Mouse (Mus musculus): ENCODE measurements at regions not wholly inside any gene's neighbourhood (a gene's known extent, or its start where the extent isn't known, plus 50 kb on each side); places are given as distances from the start of the nearest gene placed in this dataset.

DNA sequence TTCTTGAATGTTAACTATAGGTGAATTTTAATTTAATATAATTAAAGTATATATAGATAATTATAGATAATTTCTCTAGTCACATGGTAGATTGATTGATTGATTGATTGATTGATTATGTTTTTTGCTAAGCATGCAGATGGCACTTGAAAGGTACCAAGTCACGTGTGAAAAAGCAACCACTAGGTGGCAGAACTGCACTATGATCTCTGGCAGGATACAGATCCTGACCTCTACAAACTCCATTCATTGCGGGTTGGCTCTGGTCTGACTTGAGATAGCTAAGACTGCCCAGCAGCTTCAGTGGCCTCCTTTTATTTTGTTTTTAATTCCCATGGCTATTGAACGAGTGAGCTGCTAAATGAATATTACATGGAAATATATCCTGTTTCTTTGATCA is 229.7 kb upstream of the Grm3 start:
- WGBS, result 19% methylated on average over 3 of the region's 3 CpGs
- Histone ChIP-seq H3K4me2 (no peak overlapping the region), H3K36me3 (no peaks in the 10 kb centered on the region), H3K4me3 (no peak overlapping the region), H3K9me3 (no peaks in the 10 kb centered on the region), H3K4me1 (no peaks in the 10 kb centered on the region), H3K27me3 (no peaks in the 10 kb centered on the region), H3K27ac (no peak overlapping the region), H3K9ac (no peak overlapping the region)
- ATAC-seq (ENCODE audit: borderline replicate concordance, extremely low read depth, low FRiP score, low TSS enrichment), result no peak

DNA sequence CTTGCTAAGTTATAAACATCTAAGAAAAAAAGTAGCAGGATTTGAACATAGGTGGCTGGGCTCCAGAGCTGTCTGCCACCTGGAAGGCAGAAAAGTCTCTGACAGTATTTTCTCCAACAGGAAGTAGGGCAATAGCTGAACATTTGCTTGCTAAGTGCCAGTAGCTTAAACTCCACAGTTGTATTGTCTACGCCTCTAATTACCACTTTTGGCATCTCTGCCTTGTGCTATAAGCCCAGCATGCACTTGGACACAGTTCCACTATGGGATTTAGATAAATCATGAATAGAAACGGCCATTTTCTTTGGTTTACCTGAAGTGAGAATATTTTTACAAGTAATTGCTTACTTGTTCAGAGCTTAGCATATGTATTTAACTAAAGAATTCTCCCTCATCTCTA is 213.8 kb upstream of the Grm3 start:
- WGBS, result 60% methylated on average over 2 of the region's 2 CpGs
- Histone ChIP-seq H3K27ac (no peak overlapping the region), H3K36me3 (no peaks in the 10 kb centered on the region), H3K9me3 (no peaks in the 10 kb centered on the region), H3K9ac (no peak overlapping the region), H3K4me2 (no peak overlapping the region), H3K4me3 (no peak overlapping the region), H3K27me3 (no peaks in the 10 kb centered on the region), H3K4me1 (no peaks in the 10 kb centered on the region)
- no peak for ATAC-seq (ENCODE audit: borderline replicate concordance, extremely low read depth, low FRiP score, low TSS enrichment)

DNA sequence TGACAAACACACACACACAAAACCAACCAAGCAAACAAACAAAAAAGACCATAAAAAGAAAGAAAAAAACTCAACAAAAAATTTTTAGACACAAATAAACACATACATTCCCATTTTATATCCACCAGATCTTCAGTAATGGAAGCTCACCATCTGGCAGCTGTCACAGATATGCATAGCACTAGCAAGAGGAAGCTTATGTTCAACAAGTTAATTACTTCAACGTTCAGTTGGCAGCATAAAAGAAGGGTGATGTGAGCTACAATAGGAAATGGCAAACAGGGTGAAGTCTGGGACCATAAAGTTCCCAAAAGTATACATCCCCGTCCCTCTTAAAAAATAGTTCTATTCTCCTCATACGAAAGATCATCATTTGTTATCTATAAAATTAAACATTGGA is 188.0 kb upstream of the Grm3 start:
- Histone ChIP-seq H3K27me3 (no peaks in the 10 kb centered on the region), H3K4me2 (no peak overlapping the region), H3K9me3 (no peaks in the 10 kb centered on the region), H3K4me3 (no peak overlapping the region), H3K9ac (no peak overlapping the region), H3K4me1 (no peaks in the 10 kb centered on the region), H3K36me3 (no peaks in the 10 kb centered on the region), H3K27ac (no peak overlapping the region)
- no peak for ATAC-seq (ENCODE audit: borderline replicate concordance, extremely low read depth, low FRiP score, low TSS enrichment)
- 49% methylated on average over 3 of the region's 3 CpGs for WGBS

DNA sequence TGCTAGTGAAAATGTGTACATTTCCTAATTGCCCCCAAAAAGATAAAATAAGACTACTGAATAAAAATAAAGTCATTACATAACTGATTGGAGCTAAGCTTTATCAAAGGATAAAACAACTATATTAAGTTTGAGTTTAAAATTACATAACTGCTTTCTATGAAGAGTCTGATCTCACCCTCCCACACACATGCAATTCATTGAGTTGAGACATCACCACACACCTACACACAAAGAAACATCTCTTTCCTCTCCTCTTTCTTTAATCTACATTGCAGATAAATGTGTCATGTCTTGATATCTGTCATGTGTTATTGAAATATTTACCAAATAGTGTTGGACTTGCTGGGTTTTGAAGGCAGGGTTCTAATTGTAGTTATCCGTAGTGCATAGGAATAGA is 186.8 kb upstream of the Grm3 start:
- no peak overlapping the region for H3K27ac ChIP-seq
- no peak overlapping the region for H3K4me2 ChIP-seq
- H3K27me3 ChIP-seq, result no peaks in the 10 kb centered on the region
- H3K4me1 ChIP-seq, result no peaks in the 10 kb centered on the region
- H3K9ac ChIP-seq, result no peak overlapping the region
- no peak for ATAC-seq (ENCODE audit: borderline replicate concordance, extremely low read depth, low FRiP score, low TSS enrichment)
- no peaks in the 10 kb centered on the region for H3K36me3 ChIP-seq
- WGBS, result 58% methylated on average over 1 of the region's 1 CpGs
- no peaks in the 10 kb centered on the region for H3K9me3 ChIP-seq
- H3K4me3 ChIP-seq, result no peak overlapping the region

DNA sequence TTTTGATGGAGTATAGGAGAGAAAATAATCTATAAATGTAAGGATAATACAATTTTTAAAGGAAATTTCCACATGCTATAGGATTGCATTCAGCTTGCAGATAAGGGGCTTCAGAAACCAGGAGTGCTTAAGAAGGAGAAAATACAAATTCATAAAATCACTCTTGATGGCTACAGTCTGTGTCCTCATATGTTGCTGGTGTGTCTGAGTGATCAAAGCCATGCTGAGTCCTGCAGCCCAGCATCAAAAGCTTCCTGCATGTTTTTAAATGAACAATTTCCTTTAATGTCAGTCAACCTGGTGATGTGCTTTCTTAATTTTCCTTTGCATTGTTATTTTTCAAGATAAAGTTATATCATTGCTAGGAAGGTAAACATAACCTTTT is 186.1 kb upstream of the Grm3 start:
- Histone ChIP-seq H3K4me3 (no peak overlapping the region), H3K4me2 (no peak overlapping the region), H3K4me1 (no peaks in the 10 kb centered on the region), H3K27me3 (no peaks in the 10 kb centered on the region), H3K9me3 (no peaks in the 10 kb centered on the region), H3K36me3 (no peaks in the 10 kb centered on the region), H3K27ac (no peak overlapping the region), H3K9ac (no peak overlapping the region)
- no peak for ATAC-seq (ENCODE audit: borderline replicate concordance, extremely low read depth, low FRiP score, low TSS enrichment)

DNA sequence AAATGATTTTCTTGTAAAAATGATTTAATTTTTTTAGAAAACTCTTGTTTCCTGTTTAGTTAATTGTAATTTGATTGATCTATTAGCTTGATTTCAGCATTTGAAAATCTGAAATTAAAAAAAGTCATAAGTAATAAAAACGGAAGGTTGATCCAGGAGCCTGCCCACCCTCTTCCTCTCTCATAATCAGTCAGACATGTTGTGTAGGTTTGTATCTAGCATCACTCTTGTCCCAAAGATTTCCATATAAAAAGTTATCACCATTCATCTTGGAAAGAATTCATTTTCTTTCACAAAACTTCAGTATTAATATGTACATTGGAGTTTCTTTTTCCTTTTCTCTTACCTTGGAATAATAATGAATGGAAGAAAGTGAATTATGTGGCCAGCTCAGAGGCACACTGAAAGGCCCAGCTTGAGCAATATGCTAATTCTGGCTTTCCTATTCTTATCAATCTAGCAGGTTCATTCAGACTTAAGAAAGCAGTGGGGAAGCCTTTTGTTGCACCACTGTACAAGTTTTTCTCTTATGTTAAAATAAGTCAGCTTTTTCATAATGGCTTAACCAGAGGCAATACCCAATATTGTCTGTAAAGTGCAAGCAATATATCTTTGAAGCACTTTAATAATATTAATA is 185.6 kb upstream of the Grm3 start:
- H3K9ac ChIP-seq, result no peak overlapping the region
- WGBS, result 86% methylated on average over 1 of the region's 1 CpGs
- H3K9me3 ChIP-seq, result no peaks in the 10 kb centered on the region
- H3K4me2 ChIP-seq, result no peak overlapping the region
- H3K36me3 ChIP-seq, result no peaks in the 10 kb centered on the region
- H3K4me1 ChIP-seq, result no peaks in the 10 kb centered on the region
- no peaks in the 10 kb centered on the region for H3K27me3 ChIP-seq
- no peak overlapping the region for H3K27ac ChIP-seq
- no peak for ATAC-seq (ENCODE audit: borderline replicate concordance, extremely low read depth, low FRiP score, low TSS enrichment)
- no peak overlapping the region for H3K4me3 ChIP-seq

DNA sequence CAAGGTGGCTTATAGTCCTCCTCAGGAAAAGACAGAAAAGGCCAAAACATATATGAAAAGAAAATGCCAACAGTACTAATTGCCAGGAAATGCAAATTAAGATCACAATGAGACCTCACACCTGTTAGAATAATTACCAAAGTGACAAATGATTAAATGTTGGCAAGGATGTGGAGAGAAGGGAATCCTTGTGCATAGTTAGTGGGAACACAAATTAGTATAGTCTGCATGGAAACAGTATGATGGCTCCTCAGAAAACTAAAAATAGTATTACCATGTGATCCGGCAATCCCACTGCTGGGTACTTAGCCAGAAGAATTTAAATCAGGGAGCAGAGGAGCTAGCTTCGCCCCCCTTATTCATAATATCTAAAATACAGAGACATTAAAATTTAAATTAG is 170.3 kb upstream of the Grm3 start:
- no peak overlapping the region for H3K27ac ChIP-seq
- no peak for ATAC-seq (ENCODE audit: borderline replicate concordance, extremely low read depth, low FRiP score, low TSS enrichment)
- 79% methylated on average over 2 of the region's 2 CpGs for WGBS
- H3K4me2 ChIP-seq, result no peak overlapping the region
- H3K27me3 ChIP-seq, result no peaks in the 10 kb centered on the region
- no peaks in the 10 kb centered on the region for H3K4me1 ChIP-seq
- H3K9ac ChIP-seq, result no peak overlapping the region
- no peaks in the 10 kb centered on the region for H3K36me3 ChIP-seq
- H3K9me3 ChIP-seq, result no peaks in the 10 kb centered on the region
- no peak overlapping the region for H3K4me3 ChIP-seq

DNA sequence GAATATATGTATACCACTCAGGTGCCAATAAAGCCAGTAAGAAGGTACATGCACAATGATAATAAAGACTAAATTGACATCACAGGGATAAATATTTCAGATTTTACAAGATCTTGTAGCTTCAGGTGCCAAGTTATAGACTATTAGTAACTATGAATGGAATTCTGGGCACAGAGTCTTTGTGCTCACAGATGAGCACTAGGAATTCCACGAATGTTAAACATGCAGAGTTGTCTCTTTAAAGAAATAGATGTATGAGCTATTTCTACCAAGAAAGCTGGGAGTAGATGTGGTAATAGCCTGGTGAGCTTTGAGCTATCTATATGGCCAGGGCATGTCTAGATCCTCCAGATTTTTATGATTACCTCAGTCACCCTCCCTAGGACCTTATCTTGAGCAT is 153.1 kb upstream of the Grm3 start:
- Histone ChIP-seq H3K4me3 (no peak overlapping the region), H3K9ac (no peak overlapping the region), H3K4me2 (no peak overlapping the region), H3K4me1 (no peaks in the 10 kb centered on the region), H3K27me3 (no peaks in the 10 kb centered on the region), H3K36me3 (no peaks in the 10 kb centered on the region), H3K27ac (no peak overlapping the region), H3K9me3 (no peaks in the 10 kb centered on the region)
- no peak for ATAC-seq (ENCODE audit: borderline replicate concordance, extremely low read depth, low FRiP score, low TSS enrichment)
- 51% methylated on average over 1 of the region's 1 CpGs for WGBS

DNA sequence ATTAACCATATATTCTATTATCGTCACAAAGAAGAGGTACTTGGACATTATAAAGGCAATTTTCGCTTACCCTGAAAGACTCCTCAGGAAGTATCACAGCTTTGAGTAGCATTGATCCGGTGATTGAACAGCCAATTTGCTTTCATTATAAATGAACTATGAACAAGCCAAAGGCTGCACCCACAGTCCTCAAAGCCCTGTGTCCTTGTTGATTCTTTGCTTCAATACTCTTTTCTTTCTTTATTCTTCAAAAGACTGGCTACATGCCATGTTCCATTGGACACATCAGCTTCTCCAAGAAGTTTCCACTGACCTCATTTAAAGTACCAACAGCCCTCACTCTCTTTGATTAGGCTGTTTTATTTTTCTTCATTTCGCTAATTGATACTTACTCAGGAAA is 144.1 kb upstream of the Grm3 start:
- Histone ChIP-seq H3K27ac (no peak overlapping the region), H3K36me3 (no peaks in the 10 kb centered on the region), H3K27me3 (no peaks in the 10 kb centered on the region), H3K4me2 (no peak overlapping the region), H3K4me3 (no peak overlapping the region), H3K9ac (no peak overlapping the region), H3K9me3 (no peaks in the 10 kb centered on the region), H3K4me1 (no peaks in the 10 kb centered on the region)
- no peak for ATAC-seq (ENCODE audit: borderline replicate concordance, extremely low read depth, low FRiP score, low TSS enrichment)
- 88% methylated on average over 4 of the region's 4 CpGs for WGBS

DNA sequence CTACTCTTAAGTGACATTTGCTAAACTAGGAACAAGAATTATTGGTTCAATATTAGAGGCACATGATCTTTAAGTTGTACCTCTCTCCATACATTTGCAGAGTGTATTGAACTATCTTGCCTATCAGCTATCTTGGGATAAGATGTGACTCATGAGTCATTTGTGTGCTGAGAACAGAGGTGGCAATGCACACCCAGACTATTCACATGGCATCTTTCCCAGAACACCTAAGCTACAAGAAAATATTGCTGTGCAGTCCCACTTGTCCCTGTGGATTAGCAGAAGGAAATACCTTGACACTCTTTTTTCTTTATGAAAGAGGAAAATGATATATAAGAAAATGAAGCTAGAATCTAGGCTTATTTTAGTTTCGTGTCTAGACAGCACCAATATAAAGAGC is 104.8 kb upstream of the Grm3 start:
- no peak for ATAC-seq (ENCODE audit: borderline replicate concordance, extremely low read depth, low FRiP score, low TSS enrichment)
- H3K9ac ChIP-seq, result no peak overlapping the region
- no peak overlapping the region for H3K4me2 ChIP-seq
- H3K4me1 ChIP-seq, result no peaks in the 10 kb centered on the region
- H3K36me3 ChIP-seq, result no peaks in the 10 kb centered on the region
- 59% methylated on average over 1 of the region's 1 CpGs for WGBS
- H3K4me3 ChIP-seq, result no peak overlapping the region
- H3K9me3 ChIP-seq, result no peaks in the 10 kb centered on the region
- H3K27ac ChIP-seq, result no peak overlapping the region
- H3K27me3 ChIP-seq, result no peaks in the 10 kb centered on the region

DNA sequence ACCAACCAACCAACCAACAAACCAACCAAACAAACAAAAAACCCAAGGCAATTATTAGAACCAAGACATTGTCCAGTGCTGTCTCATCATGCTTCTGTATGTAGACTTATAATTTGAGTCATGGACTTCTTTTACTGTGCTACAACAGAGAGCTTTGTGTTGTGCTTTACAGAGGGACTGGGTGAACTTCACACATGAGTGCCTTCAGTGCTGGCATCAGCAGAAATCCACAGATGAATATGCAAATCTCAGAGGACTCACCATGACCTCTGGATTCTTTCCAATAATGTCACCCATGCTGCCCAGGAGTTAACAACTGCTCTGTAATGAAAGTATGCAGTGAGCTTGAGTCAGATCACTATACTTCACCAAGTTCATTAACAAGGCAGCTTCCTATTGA is 76.7 kb upstream of the Grm3 start:
- no peaks in the 10 kb centered on the region for H3K36me3 ChIP-seq
- H3K4me3 ChIP-seq, result no peak overlapping the region
- H3K27ac ChIP-seq, result no peak overlapping the region
- H3K9me3 ChIP-seq, result no peaks in the 10 kb centered on the region
- ATAC-seq (ENCODE audit: borderline replicate concordance, extremely low read depth, low FRiP score, low TSS enrichment), result no peak
- no peaks in the 10 kb centered on the region for H3K27me3 ChIP-seq
- H3K9ac ChIP-seq, result no peak overlapping the region
- no peak overlapping the region for H3K4me2 ChIP-seq
- no peaks in the 10 kb centered on the region for H3K4me1 ChIP-seq

DNA sequence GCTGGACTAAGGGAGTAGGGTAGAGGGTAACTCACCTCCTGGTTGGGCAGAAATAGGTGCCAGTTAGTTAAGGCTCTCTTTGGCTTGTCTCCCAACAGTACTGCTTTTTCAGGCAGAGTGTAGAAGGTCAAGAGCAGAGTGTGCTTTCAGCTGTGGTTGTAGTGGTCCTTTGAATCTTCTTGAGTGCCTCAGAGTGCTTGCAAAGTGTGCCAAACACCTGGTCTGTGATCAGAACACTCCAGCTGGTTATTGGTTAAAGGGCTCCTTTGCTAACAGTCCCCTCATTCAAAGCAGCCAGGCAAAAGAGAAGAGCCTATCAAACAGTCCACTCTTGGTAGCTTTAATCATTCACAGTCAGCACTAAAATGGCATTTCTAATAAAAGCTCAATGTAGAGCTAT is 56.1 kb upstream of the Grm3 start:
- Histone ChIP-seq H3K9ac (no peak overlapping the region), H3K4me2 (no peak overlapping the region), H3K4me3 (no peak overlapping the region), H3K4me1 (no peaks in the 10 kb centered on the region), H3K36me3 (no peaks in the 10 kb centered on the region), H3K9me3 (no peaks in the 10 kb centered on the region), H3K27me3 (no peaks in the 10 kb centered on the region), H3K27ac (no peak overlapping the region)
- ATAC-seq (ENCODE audit: borderline replicate concordance, extremely low read depth, low FRiP score, low TSS enrichment), result peak; percentile 62
